Mouse (Mus musculus): ENCODE measurements at regions not wholly inside any gene's neighbourhood (a gene's known extent, or its start where the extent isn't known, plus 50 kb on each side); places are given as distances from the start of the nearest gene placed in this dataset.

GRCm38 (mm10) chrX:167067918-167068317 is 141.2 kb downstream of the Tmsb4x start:
- Histone ChIP-seq H3K4me3 (replicated peaks; ENCODE audit: low read length) (no peak overlapping the region), H3K9ac (ENCODE audit: low read depth, low read length, severe bottlenecking) (no peak overlapping the region), H3K9me3 (ENCODE audit: control insufficient read depth, low read length) (no peaks in the 10 kb centered on the region), H3K27ac (replicated peaks; ENCODE audit: low read depth, low read length) (no peak overlapping the region), H3K36me3 (ENCODE audit: control insufficient read depth, insufficient read depth, low read length) (no peaks in the 10 kb centered on the region), H3K4me1 (ENCODE audit: control insufficient read depth, insufficient read depth, low read length) (no peaks in the 10 kb centered on the region), H3K4me2 (replicated peaks; ENCODE audit: low read depth, low read length, severe bottlenecking) (no peak overlapping the region), H3K27me3 (ENCODE audit: control insufficient read depth, insufficient read depth, low read length) (no peaks in the 10 kb centered on the region)
- ATAC-seq (ENCODE audit: low FRiP score, low read depth) (no peak), DNase-seq (ENCODE audit: low spot score) (no peak)
- 59% methylated on average over 3 of the region's 3 CpGs for WGBS
- no peak for TF ChIP-seq POLR2A (IDR thresholded peaks at IDR 0.05; ENCODE audit: borderline replicate concordance, extremely low read depth, insufficient read depth, insufficient read length)

- DNase-seq (ENCODE audit: low spot score) (no peak), ATAC-seq (ENCODE audit: low FRiP score, low read depth) (no peak)
- H3K4me3 ChIP-seq (replicated peaks; ENCODE audit: low read length): no peak overlapping the region
- H3K36me3 ChIP-seq (ENCODE audit: control insufficient read depth, insufficient read depth, low read length): no peaks in the 10 kb centered on the region
- WGBS: 57% methylated on average over 4 of the region's 4 CpGs
- H3K27ac ChIP-seq (replicated peaks; ENCODE audit: low read depth, low read length): no peak overlapping the region
- H3K4me1 ChIP-seq (ENCODE audit: control insufficient read depth, insufficient read depth, low read length): no peaks in the 10 kb centered on the region
- H3K4me2 ChIP-seq (replicated peaks; ENCODE audit: low read depth, low read length, severe bottlenecking): no peak overlapping the region
- no peaks in the 10 kb centered on the region for H3K9me3 ChIP-seq (ENCODE audit: control insufficient read depth, low read length)
- no peaks in the 10 kb centered on the region for H3K27me3 ChIP-seq (ENCODE audit: control insufficient read depth, insufficient read depth, low read length)
- no peak for TF ChIP-seq POLR2A (IDR thresholded peaks at IDR 0.05; ENCODE audit: borderline replicate concordance, extremely low read depth, insufficient read depth, insufficient read length)
- no peak overlapping the region for H3K9ac ChIP-seq (ENCODE audit: low read depth, low read length, severe bottlenecking)
Observed at GRCm38 (mm10) chrX:167063881-167064280, 145.2 kb downstream of the Tmsb4x start.

- no peak for DNase-seq (ENCODE audit: low spot score)
- H3K4me3 ChIP-seq (replicated peaks; ENCODE audit: low read length): no peak overlapping the region
- H3K27ac ChIP-seq (replicated peaks; ENCODE audit: low read depth, low read length): no peak overlapping the region
- no peak for ATAC-seq (ENCODE audit: low FRiP score, low read depth)
- 89% methylated on average over 10 of the region's 10 CpGs for WGBS
- H3K36me3 ChIP-seq (ENCODE audit: control insufficient read depth, insufficient read depth, low read length): no peaks in the 10 kb centered on the region
- no peak overlapping the region for H3K4me2 ChIP-seq (replicated peaks; ENCODE audit: low read depth, low read length, severe bottlenecking)
- no peak overlapping the region for H3K9ac ChIP-seq (ENCODE audit: low read depth, low read length, severe bottlenecking)
- no peaks in the 10 kb centered on the region for H3K4me1 ChIP-seq (ENCODE audit: control insufficient read depth, insufficient read depth, low read length)
- no peaks in the 10 kb centered on the region; the same call in 1 of the 2 replicates for H3K27me3 ChIP-seq (ENCODE audit: control insufficient read depth, insufficient read depth, low read length)
- H3K9me3 ChIP-seq (ENCODE audit: control insufficient read depth, low read length): no peaks in the 10 kb centered on the region
- no peak for TF ChIP-seq POLR2A (IDR thresholded peaks at IDR 0.05; ENCODE audit: borderline replicate concordance, extremely low read depth, insufficient read depth, insufficient read length)
Observed at GRCm38 (mm10) chrX:167052456-167052855, 156.7 kb downstream of the Tmsb4x start.

GRCm38 (mm10) chrX:167050066-167050465 is 159.0 kb downstream of the Tmsb4x start:
- Histone ChIP-seq H3K4me2 (replicated peaks; ENCODE audit: low read depth, low read length, severe bottlenecking) (no peak overlapping the region), H3K4me1 (ENCODE audit: control insufficient read depth, insufficient read depth, low read length) (no peaks in the 10 kb centered on the region), H3K27me3 (ENCODE audit: control insufficient read depth, insufficient read depth, low read length) (no peaks in the 10 kb centered on the region; the same call in 1 of the 2 replicates), H3K9me3 (ENCODE audit: control insufficient read depth, low read length) (no peaks in the 10 kb centered on the region), H3K27ac (replicated peaks; ENCODE audit: low read depth, low read length) (no peak overlapping the region), H3K9ac (ENCODE audit: low read depth, low read length, severe bottlenecking) (no peak overlapping the region), H3K4me3 (replicated peaks; ENCODE audit: low read length) (no peak overlapping the region), H3K36me3 (ENCODE audit: control insufficient read depth, insufficient read depth, low read length) (no peaks in the 10 kb centered on the region)
- 85% methylated on average over 4 of the region's 4 CpGs for WGBS
- DNase-seq (ENCODE audit: low spot score): no peak
- no peak for TF ChIP-seq POLR2A (IDR thresholded peaks at IDR 0.05; ENCODE audit: borderline replicate concordance, extremely low read depth, insufficient read depth, insufficient read length)
- no peak for ATAC-seq (ENCODE audit: low FRiP score, low read depth)

- Histone ChIP-seq H3K4me1 (ENCODE audit: control insufficient read depth, insufficient read depth, low read length) (no peaks in the 10 kb centered on the region), H3K9me3 (ENCODE audit: control insufficient read depth, low read length) (no peaks in the 10 kb centered on the region), H3K9ac (ENCODE audit: low read depth, low read length, severe bottlenecking) (no peak overlapping the region), H3K36me3 (ENCODE audit: control insufficient read depth, insufficient read depth, low read length) (no peaks in the 10 kb centered on the region), H3K4me2 (replicated peaks; ENCODE audit: low read depth, low read length, severe bottlenecking) (no peak overlapping the region), H3K27ac (replicated peaks; ENCODE audit: low read depth, low read length) (no peak overlapping the region), H3K27me3 (ENCODE audit: control insufficient read depth, insufficient read depth, low read length) (no peaks in the 10 kb centered on the region), H3K4me3 (replicated peaks; ENCODE audit: low read length) (no peak overlapping the region)
- DNase-seq (ENCODE audit: low spot score) (peak; percentile 7), ATAC-seq (ENCODE audit: low FRiP score, low read depth) (0 out of 2 replicates have a peak, but pooled peaks have one; percentile 23)
- TF ChIP-seq POLR2A (IDR thresholded peaks at IDR 0.05; ENCODE audit: borderline replicate concordance, extremely low read depth, insufficient read depth, insufficient read length): no peak
- 73% methylated on average over 5 of the region's 5 CpGs for WGBS
Observed at GRCm38 (mm10) chrX:167049191-167049968, 159.7 kb downstream of the Tmsb4x start.

Data from limb, embryonic 14.5 days (tissue).